Mouse (Mus musculus) stomach, postnatal 0 days (tissue): ENCODE results near the gene Abhd18.
"Not testable (repeated sequence)": the region's sequence is repeated elsewhere in the genome, so short reads cannot be mapped to it uniquely, and the experiment has no call there.

Experiments
- CTCF ChIP-seq: IDR thresholded peaks from 2 replicates; pipeline ENCODE4 v1.5.1; 2016; ENCODE audit warnings: antibody characterized with exemption, low read depth, mild to moderate bottlenecking, moderate library complexity
- EP300 ChIP-seq: optimal IDR thresholded peaks from 2 replicates; pipeline ENCODE3; 2016; ENCODE audit warnings: antibody characterized with exemption

GRCm38 (mm10) chr3:40846957-40847017 lies at the start of gene Abhd18:
- not testable (repeated sequence) for TF ChIP-seq CTCF, EP300
